In genomic region chr4:137495501-137496100, GRCm38 (mm10) we compare ENCODE assay signal across 10 mouse cellular contexts. TPM values are rescaled to one million over a fixed set of nuclear protein-coding genes. Genes with fewer than 3 reads are reported as not detected.
DNase-seq lines count a peak whose midpoint lies in the region; ATAC-seq lines count a peak whose summit lies in the region.
"Had no signal": no experiment of that assay in that cellular context is flagged by ENCODE, and none has a peak within 500 bp of the region (broad histone marks: within the 10 kb centered on the region; RNA-seq: fewer than 3 reads in every experiment).

No protein-coding gene starts in this region.

- peak; percentile 2; the same call in 1 of the 2 replicates for ATAC-seq in liver, embryonic 15.5 days (ENCODE audit: insufficient read depth)
- ATAC-seq in liver, embryonic 12.5 days: no peak
- ATAC-seq in embryonic facial prominence, embryonic 13.5 days (ENCODE audit: insufficient number of reproducible peaks, insufficient read depth, low FRiP score, low TSS enrichment, low read depth): 0 out of 2 replicates have a peak, but pooled peaks have one; percentile 16
- 0 out of 2 replicates have a peak, but pooled peaks have one; percentile 11 for ATAC-seq in hindbrain, embryonic 12.5 days (ENCODE audit: low FRiP score)
- ATAC-seq in neutrophil, adult 5-6 weeks (ENCODE audit: extremely low read depth, insufficient number of reproducible peaks, low FRiP score, poor library complexity, severe bottlenecking): peak; percentile 74
- ATAC-seq in erythroid progenitor cell, adult 5-6 weeks (replicated peaks; ENCODE audit: low FRiP score, poor library complexity, severe bottlenecking): no peak

- no peak overlapping the region for H3K4me3 ChIP-seq in liver, embryonic 15.5 days (replicated peaks)
- H3K4me3 ChIP-seq in liver, embryonic 12.5 days: no peak overlapping the region
- no peak overlapping the region for H3K4me3 ChIP-seq in embryonic facial prominence, embryonic 13.5 days
- no peak overlapping the region for H3K4me3 ChIP-seq in hindbrain, embryonic 12.5 days

- H3K9me3 ChIP-seq in liver, embryonic 15.5 days (replicated peaks): no peaks in the 10 kb centered on the region
- H3K9me3 ChIP-seq in liver, embryonic 12.5 days (replicated peaks): no peaks in the 10 kb centered on the region
- no peaks in the 10 kb centered on the region for H3K9me3 ChIP-seq in embryonic facial prominence, embryonic 13.5 days
- no peaks in the 10 kb centered on the region for H3K9me3 ChIP-seq in hindbrain, embryonic 12.5 days (replicated peaks)

- no peak overlapping the region for H3K4me2 ChIP-seq in liver, embryonic 15.5 days
- no peak overlapping the region for H3K4me2 ChIP-seq in liver, embryonic 12.5 days
- no peak overlapping the region for H3K4me2 ChIP-seq in embryonic facial prominence, embryonic 13.5 days
- no peak overlapping the region for H3K4me2 ChIP-seq in hindbrain, embryonic 12.5 days (replicated peaks)

- H3K27me3 ChIP-seq in liver, embryonic 15.5 days: no peaks in the 10 kb centered on the region
- no peaks in the 10 kb centered on the region for H3K27me3 ChIP-seq in liver, embryonic 12.5 days (replicated peaks)
- no peaks in the 10 kb centered on the region for H3K27me3 ChIP-seq in embryonic facial prominence, embryonic 13.5 days
- H3K27me3 ChIP-seq in hindbrain, embryonic 12.5 days: no peaks in the 10 kb centered on the region

- DNase-seq in layer of hippocampus, adult 18-20 months (ENCODE audit: low spot score in 2 of 2): no peak
- DNase-seq: cerebellum, adult 11 months had no signal

- 62% methylated on average over 6 of the region's 6 CpGs for WGBS in liver, embryonic 15.5 days (ENCODE audit: insufficient replicate concordance)
- WGBS in liver, embryonic 12.5 days (ENCODE audit: insufficient replicate concordance): 57% methylated on average over 6 of the region's 6 CpGs
- 58% methylated on average over 6 of the region's 6 CpGs for WGBS in embryonic facial prominence, embryonic 13.5 days
- 62% methylated on average over 6 of the region's 6 CpGs for WGBS in hindbrain, embryonic 12.5 days

- no peak overlapping the region for H3K9ac ChIP-seq in liver, embryonic 15.5 days
- H3K9ac ChIP-seq in liver, embryonic 12.5 days: no peak overlapping the region
- H3K9ac ChIP-seq in embryonic facial prominence, embryonic 13.5 days: no peak overlapping the region
- H3K9ac ChIP-seq in hindbrain, embryonic 12.5 days: no peak overlapping the region

- no peaks in the 10 kb centered on the region for H3K36me3 ChIP-seq in liver, embryonic 15.5 days (replicated peaks)
- no peaks in the 10 kb centered on the region for H3K36me3 ChIP-seq in liver, embryonic 12.5 days
- H3K36me3 ChIP-seq in embryonic facial prominence, embryonic 13.5 days: no peaks in the 10 kb centered on the region
- no peaks in the 10 kb centered on the region for H3K36me3 ChIP-seq in hindbrain, embryonic 12.5 days

- H3K4me1 ChIP-seq in liver, embryonic 15.5 days (replicated peaks): peaks cover 29% of the 10 kb centered on the region
- H3K4me1 ChIP-seq in liver, embryonic 12.5 days: peaks cover 41% of the 10 kb centered on the region
- peaks cover 49% of the 10 kb centered on the region for H3K4me1 ChIP-seq in embryonic facial prominence, embryonic 13.5 days
- H3K4me1 ChIP-seq in hindbrain, embryonic 12.5 days: peaks cover 22% of the 10 kb centered on the region

- no peak overlapping the region for H3K27ac ChIP-seq in liver, embryonic 15.5 days (replicated peaks)
- H3K27ac ChIP-seq in liver, embryonic 12.5 days: no peak overlapping the region
- H3K27ac ChIP-seq in embryonic facial prominence, embryonic 13.5 days: peak overlapping the region; percentile 68
- peak overlapping the region; percentile 73; the same call in 1 of the 2 replicates for H3K27ac ChIP-seq in hindbrain, embryonic 12.5 days

RNA-seq across cellular contexts. Expression of gene Hspg2, which starts 27.0 kb away (rescaled TPM):
- polyA plus RNA-seq in liver, embryonic 15.5 days (2015; fragmentation: Nextera tagmentation; extraction: Ambion mirVana): 3.9 and 5.1 TPM in 2 replicates
- 6.4 and 7.3 TPM in 2 replicates for polyA plus RNA-seq in liver, embryonic 12.5 days (2016; fragmentation: Nextera tagmentation; extraction: Ambion mirVana)
- 28.2 and 30.0 TPM in 2 replicates for polyA plus RNA-seq in embryonic facial prominence, embryonic 13.5 days (2015; fragmentation: Nextera tagmentation; extraction: Ambion mirVana)
- polyA plus RNA-seq in hindbrain, embryonic 12.5 days (2016; fragmentation: Nextera tagmentation; extraction: Ambion mirVana): 14.7 and 15.0 TPM in 2 replicates
- total RNA-seq in neutrophil, adult 5-6 weeks (2017): 0.12 TPM in 2 replicates
- 1 to 10 TPM; 4.2 to 4.3 TPM for total RNA-seq in layer of hippocampus, adult 18-20 months (2021)
- not detected in 2 replicates for total RNA-seq in erythroid progenitor cell, adult 5-6 weeks (2015; ENCODE audit: low replicate concordance)
- total RNA-seq in erythroid progenitor cell, adult 5-6 weeks (2017; ENCODE audit: low replicate concordance): 0.13 TPM in 1 of 2 replicates, not detected in the other
- total RNA-seq: monocyte, adult 5-6 weeks had no signal

RNA-seq across cellular contexts. Expression of gene 1700013G24Rik, which starts 42.5 kb away (rescaled TPM):
- polyA plus RNA-seq in liver, embryonic 15.5 days (2015; fragmentation: Nextera tagmentation; extraction: Ambion mirVana): not detected in 2 replicates
- polyA plus RNA-seq in liver, embryonic 12.5 days (2016; fragmentation: Nextera tagmentation; extraction: Ambion mirVana): not detected in 2 replicates
- not detected in 2 replicates for polyA plus RNA-seq in embryonic facial prominence, embryonic 13.5 days (2015; fragmentation: Nextera tagmentation; extraction: Ambion mirVana)
- not detected in 2 replicates for polyA plus RNA-seq in hindbrain, embryonic 12.5 days (2016; fragmentation: Nextera tagmentation; extraction: Ambion mirVana)
- total RNA-seq in neutrophil, adult 5-6 weeks (2017): not detected in 2 replicates
- not detected for total RNA-seq in layer of hippocampus, adult 18-20 months (2021)
- total RNA-seq in erythroid progenitor cell, adult 5-6 weeks (2015; ENCODE audit: low replicate concordance): not detected in 2 replicates
- not detected in 2 replicates for total RNA-seq in erythroid progenitor cell, adult 5-6 weeks (2017; ENCODE audit: low replicate concordance)
- total RNA-seq: layer of hippocampus, adult 8-10 months; monocyte, adult 5-6 weeks had no signal

Comparison
In these comparisons a context has a peak if more than half of its experiments do, and no peak if none do; other contexts are left out.
1. ATAC-seq: peak in liver, embryonic 15.5 days (single experiment), embryonic facial prominence, embryonic 13.5 days (single experiment), hindbrain, embryonic 12.5 days (single experiment) and neutrophil, adult 5-6 weeks (single experiment); none in liver, embryonic 12.5 days (single experiment) and erythroid progenitor cell, adult 5-6 weeks (single experiment).
2. H3K27ac ChIP-seq: peak in embryonic facial prominence, embryonic 13.5 days (single experiment) and hindbrain, embryonic 12.5 days (single experiment); none in liver, embryonic 15.5 days (single experiment) and liver, embryonic 12.5 days (single experiment).